Mouse (Mus musculus) heart, embryonic 14.5 days (tissue): ENCODE measurements around the gene Klf6. TPM values are rescaled to one million over a fixed set of nuclear protein-coding genes. Genes with fewer than 3 reads are reported as not detected.

Experiments used
- ATAC-seq: fragments of 200-750 bp; cut with Nextera tagmentation; 2 replicates; pipeline ENCODE4 v1.8.0; 2017; ENCODE audit warnings: low read depth, moderate TSS enrichment; ENCODE audit not compliant: insufficient number of reproducible peaks, insufficient read depth, low FRiP score
- H3K27ac ChIP-seq, 2 experiments: fragments of 200-500 bp in 1 of 2; fragments of 300-500 bp in 1 of 2; sonication (generic) in 1 of 2; replicated peaks in 1 of 2; 2 replicates each; pipeline ENCODE4 v1.5.1; 2012 to 2014; ENCODE audit warnings: low read depth in 2 of 2, low read length in 2 of 2, control low read depth in 1 of 2, mild to moderate bottlenecking in 1 of 2, mixed read lengths in 1 of 2; ENCODE audit not compliant: control insufficient read depth in 1 of 2, insufficient read depth in 1 of 2
- H3K27me3 ChIP-seq: fragments of 300-500 bp; sonication (generic); 2 replicates; pipeline ENCODE4 v1.6.1; 2014; ENCODE audit warnings: mild to moderate bottlenecking, low read length, control low read depth; ENCODE audit not compliant: control insufficient read depth, insufficient read depth
- H3K36me3 ChIP-seq: fragments of 300-500 bp; sonication (generic); 2 replicates; pipeline ENCODE4 v1.6.1; 2014; ENCODE audit warnings: mild to moderate bottlenecking, control low read depth, low read length, mixed read lengths; ENCODE audit not compliant: control insufficient read depth, insufficient read depth
- H3K4me1 ChIP-seq, 2 experiments: fragments of 200-500 bp in 1 of 2; fragments of 300-500 bp in 1 of 2; sonication (generic) in 1 of 2; 2 replicates each; pipeline ENCODE4 v1.6.1; 2012 to 2014; ENCODE audit warnings: low read length in 2 of 2, control low read depth in 1 of 2, mixed read lengths in 1 of 2; ENCODE audit not compliant: control insufficient read depth in 2 of 2, insufficient read depth in 2 of 2
- H3K4me2 ChIP-seq: fragments of 300-500 bp; sonication (generic); 2 replicates; pipeline ENCODE4 v1.6.1; 2014; ENCODE audit warnings: mild to moderate bottlenecking, low read length
- H3K4me3 ChIP-seq, 2 experiments: fragments of 200-500 bp in 1 of 2; fragments of 300-500 bp in 1 of 2; sonication (generic) in 1 of 2; 2 replicates each; pipeline ENCODE4 v1.5.1; 2012 to 2014; ENCODE audit warnings: low read length in 2 of 2, mild to moderate bottlenecking in 2 of 2, control low read depth in 1 of 2, low read depth in 1 of 2, moderate library complexity in 1 of 2; ENCODE audit not compliant: control insufficient read depth in 1 of 2, insufficient read depth in 1 of 2
- H3K9ac ChIP-seq: fragments of 300-500 bp; sonication (generic); 2 replicates; pipeline ENCODE4 v1.6.1; 2014; ENCODE audit warnings: mild to moderate bottlenecking, low read length
- H3K9me3 ChIP-seq: fragments of 300-500 bp; sonication (generic); 2 replicates; pipeline ENCODE4 v1.6.1; 2016; ENCODE audit warnings: low read length, control low read depth; ENCODE audit not compliant: control insufficient read depth
- WGBS: fragments of 180-500 bp; shearing (Covaris S2); extraction: QIAGEN DNeasy Blood & Tissue Kit; methylation state at CpG from one replicate; pipeline ENCODE4 v1.1.7; 2014; 5-methylcytosine and 5-hydroxymethylcytosine counted together
- microRNA-seq: library from miRNA; unstranded; fragments of <30 nt; microRNA quantifications from one replicate; pipeline ENCODE4, GENCODE M21; 2016
- polyA plus RNA-seq: library from polyadenylated mRNA; unstranded; fragments of >200 nt; fragmentation: Nextera tagmentation; extraction: Ambion mirVana; gene quantifications from 2 replicates; pipeline ENCODE4 v1.2.1, GENCODE M21; 2014

Gene Klf6
- polyA plus RNA-seq, 1 experiment from 2014 or later: 65.4 TPM

- no peaks in the 10 kb centered on the region for H3K27me3 ChIP-seq
- H3K4me3 ChIP-seq: no peak overlapping the region
- no peak for ATAC-seq
- no peak overlapping the region for H3K4me2 ChIP-seq
- peaks cover 6 to 11% of the 10 kb centered on the region in 2 experiments for H3K4me1 ChIP-seq
- H3K36me3 ChIP-seq: no peaks in the 10 kb centered on the region
- 92% methylated on average over 1 of the region's 1 CpGs for WGBS
- no peaks in the 10 kb centered on the region for H3K9me3 ChIP-seq
- no peak overlapping the region for H3K27ac ChIP-seq
- H3K9ac ChIP-seq: no peak overlapping the region
Measured at GRCm38 (mm10) chr13:5899021-5899420, 37.7 kb downstream of the Klf6 start.

- ATAC-seq: no peak
- no peak overlapping the region for H3K4me2 ChIP-seq
- 85% methylated on average over 3 of the region's 3 CpGs for WGBS
- no peak overlapping the region for H3K9ac ChIP-seq
- H3K4me1 ChIP-seq: peaks cover 6 to 11% of the 10 kb centered on the region in 2 experiments
- no peak overlapping the region for H3K4me3 ChIP-seq
- H3K27me3 ChIP-seq: no peaks in the 10 kb centered on the region
- H3K36me3 ChIP-seq: no peaks in the 10 kb centered on the region
- H3K27ac ChIP-seq: no peak overlapping the region
- no peaks in the 10 kb centered on the region for H3K9me3 ChIP-seq
Measured at GRCm38 (mm10) chr13:5899641-5900040, 38.4 kb downstream of the Klf6 start.

DNA sequence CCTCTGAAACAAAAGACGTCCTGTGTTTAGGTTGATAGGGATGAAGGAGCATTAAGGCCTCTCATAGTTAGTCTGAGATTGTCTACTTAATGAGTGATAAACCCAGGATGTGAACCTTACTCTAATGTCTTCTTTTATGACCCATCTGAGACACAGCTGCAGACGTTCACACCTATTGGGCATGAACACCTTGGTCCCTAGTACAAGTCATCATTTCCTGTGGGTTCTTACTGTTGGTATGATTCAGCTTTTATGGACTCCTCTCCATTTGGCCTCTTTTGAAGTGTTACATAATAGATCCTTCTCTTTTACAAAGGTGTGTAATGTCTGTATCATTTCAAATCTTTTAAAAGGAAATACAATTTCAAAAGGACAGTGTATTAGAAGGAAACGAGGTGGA is 51.9 kb downstream of the Klf6 start:
- Histone ChIP-seq H3K9me3 (no peaks in the 10 kb centered on the region), H3K4me2 (no peak overlapping the region), H3K27me3 (no peaks in the 10 kb centered on the region), H3K27ac (no peak overlapping the region), H3K4me1 (no peaks in the 10 kb centered on the region), H3K36me3 (no peaks in the 10 kb centered on the region), H3K4me3 (no peak overlapping the region), H3K9ac (no peak overlapping the region)
- no peak for ATAC-seq
- WGBS: 56% methylated on average over 3 of the region's 3 CpGs

GRCm38 (mm10) chr13:5917360-5917759 is 56.1 kb downstream of the Klf6 start:
- Histone ChIP-seq H3K9ac (no peak overlapping the region), H3K4me2 (no peak overlapping the region), H3K36me3 (no peaks in the 10 kb centered on the region), H3K4me1 (no peaks in the 10 kb centered on the region), H3K27ac (no peak overlapping the region), H3K9me3 (no peaks in the 10 kb centered on the region), H3K4me3 (no peak overlapping the region), H3K27me3 (no peaks in the 10 kb centered on the region)
- ATAC-seq: no peak

- H3K4me2 ChIP-seq: no peak overlapping the region
- no peaks in the 10 kb centered on the region for H3K4me1 ChIP-seq
- H3K9me3 ChIP-seq: no peaks in the 10 kb centered on the region
- ATAC-seq: no peak
- H3K4me3 ChIP-seq: no peak overlapping the region
- no peaks in the 10 kb centered on the region for H3K27me3 ChIP-seq
- H3K9ac ChIP-seq: no peak overlapping the region
- no peak overlapping the region for H3K27ac ChIP-seq
- no peaks in the 10 kb centered on the region for H3K36me3 ChIP-seq
- 72% methylated on average over 4 of the region's 4 CpGs for WGBS
Measured at GRCm38 (mm10) chr13:5919966-5920365, 58.7 kb downstream of the Klf6 start.

Small RNAs within 50 kb of the gene (microRNA-seq; reads per million reads assigned to microRNA genes)
- gene Gm26043: not detected
